Mouse (Mus musculus): ENCODE measurements around the gene Jak3.
"Not testable (repeated sequence)": the region's sequence is repeated elsewhere in the genome, so short reads cannot be mapped to it uniquely, and the experiment has no call there.

Jak3 gene

DNA sequence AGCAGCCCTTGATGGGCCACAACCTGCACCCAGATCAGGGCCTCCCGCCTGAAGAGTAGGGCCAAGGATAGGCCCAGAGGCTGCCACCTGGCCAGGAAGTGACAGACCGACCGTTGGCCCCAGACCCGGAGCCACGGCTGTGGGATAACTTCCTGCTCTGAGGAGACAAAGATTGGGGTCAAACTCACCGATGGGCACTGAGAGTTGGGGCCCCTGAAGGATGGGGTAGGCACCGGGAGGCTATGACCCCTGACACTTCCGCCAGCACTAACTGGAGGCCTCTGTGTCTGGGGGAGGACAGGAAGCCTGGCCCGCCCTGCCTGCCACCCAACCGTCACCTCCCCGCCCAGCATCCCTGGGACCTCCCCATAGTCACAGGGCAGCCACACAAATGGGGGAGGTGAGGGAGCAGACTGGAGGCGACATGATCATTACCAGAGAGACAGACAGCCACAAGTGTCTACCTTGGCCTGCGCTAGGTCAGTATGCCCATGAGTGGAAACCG lies 47.0 kb downstream of the Jak3 start:
- DNase-seq (ENCODE audit: low spot score), result peak; percentile 39

DNA sequence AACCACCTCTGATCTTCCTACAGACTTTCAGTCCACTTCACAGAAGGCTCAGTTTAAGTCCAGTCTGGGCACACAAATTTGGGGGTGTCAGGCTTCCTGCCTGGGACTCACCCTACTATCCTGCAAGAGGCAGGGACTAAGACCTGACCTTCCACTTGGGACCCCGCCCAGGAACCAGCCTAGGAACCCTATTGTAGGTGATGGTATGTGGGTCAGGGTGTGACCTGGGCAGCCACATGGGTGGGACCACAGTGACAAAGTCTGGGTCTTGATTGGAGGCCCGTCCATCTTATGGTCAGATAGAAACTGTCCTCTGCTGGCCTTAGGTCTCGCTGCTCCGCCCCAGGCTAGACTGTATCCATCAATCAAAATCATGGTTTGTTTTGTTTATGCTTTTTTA lies 48.3 kb downstream of the Jak3 start:
- DNase-seq (ENCODE audit: low spot score), result no peak

DNA sequence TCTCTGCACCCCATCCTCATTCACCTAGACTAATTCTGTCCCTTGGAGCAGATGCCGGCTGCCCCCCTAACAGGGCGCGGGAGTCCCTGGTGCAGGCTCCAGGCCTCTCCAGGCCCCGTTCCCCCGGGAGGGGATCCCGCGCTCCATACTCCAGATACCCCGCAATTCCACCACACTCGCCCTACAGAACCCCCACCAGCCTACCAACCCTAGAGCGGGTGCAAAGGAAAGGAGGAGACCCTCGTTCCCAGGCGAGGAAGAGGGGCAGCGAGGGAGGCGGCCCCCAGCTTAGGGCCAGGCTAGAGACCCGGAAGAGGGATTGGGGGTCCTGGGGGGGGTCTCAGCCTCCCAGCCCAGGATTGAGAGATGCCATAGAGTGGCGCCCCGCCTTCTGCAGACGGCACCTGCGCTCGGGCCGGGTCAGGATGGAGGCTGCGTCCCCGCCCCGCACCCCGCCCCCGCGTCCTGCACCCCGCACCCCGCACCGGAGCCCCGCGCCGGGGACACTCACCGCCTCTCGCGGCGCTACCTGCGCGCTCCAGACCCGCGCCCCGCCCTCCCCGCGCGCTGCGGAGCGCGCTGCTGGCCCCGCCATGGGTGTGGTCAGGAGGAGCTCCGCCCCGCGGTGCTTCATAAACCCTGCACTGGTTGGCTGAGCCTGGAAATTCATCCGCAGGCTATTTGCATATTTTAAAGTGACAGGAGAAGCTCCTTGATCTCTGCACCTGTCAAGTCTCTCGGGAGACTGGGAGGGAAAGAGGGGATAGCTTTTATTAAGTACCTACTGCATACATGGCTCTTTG lies 49.2 kb downstream of the Jak3 start, which contains the start of gene Fcho1:
Gene Fcho1 (minus strand): TSS at position 595 of the 803 bp plus-strand sequence.
- peak; percentile 77 for DNase-seq (ENCODE audit: low spot score)

- DNase-seq (ENCODE audit: low spot score), result no peak
Observed at GRCm38 (mm10) chr8:71728240-71728785, 52.2 kb downstream of the Jak3 start.

- no peak for DNase-seq (ENCODE audit: low spot score)
Observed at GRCm38 (mm10) chr8:71728826-71729620, 52.9 kb downstream of the Jak3 start.

DNA sequence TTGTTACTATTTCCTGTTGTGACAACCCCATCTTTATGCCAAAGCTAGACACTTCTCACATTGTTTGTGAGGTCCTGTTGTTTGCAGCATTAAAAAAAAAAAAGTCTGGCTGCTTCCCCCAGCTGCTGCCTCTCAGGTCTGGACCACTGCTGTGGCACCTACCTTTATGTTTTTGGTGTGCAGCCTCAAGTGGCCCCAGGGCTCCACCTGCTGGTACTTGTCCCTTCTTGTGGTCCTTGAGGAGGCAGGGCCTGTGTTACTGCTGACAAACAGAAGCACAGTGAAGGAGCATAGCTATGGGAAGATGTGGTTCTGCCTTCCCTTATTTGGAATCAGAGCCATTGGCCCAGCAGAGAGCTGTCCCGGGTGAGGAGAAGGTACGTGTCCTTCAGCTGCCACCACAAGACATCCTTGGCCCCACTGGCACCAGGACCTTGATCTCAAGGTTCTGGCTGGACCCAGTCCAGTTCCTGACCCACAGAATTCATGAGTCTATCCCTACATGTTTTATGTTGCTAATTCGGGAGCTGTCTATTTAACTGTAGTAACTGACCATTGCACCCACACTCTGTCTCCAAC lies 55.6 kb downstream of the Jak3 start:
- peak; percentile 52 for DNase-seq (ENCODE audit: low spot score)

- DNase-seq (ENCODE audit: low spot score), result not testable (repeated sequence)
Observed at GRCm38 (mm10) chr8:71738316-71738715, 62.2 kb downstream of the Jak3 start.
